Mouse (Mus musculus): ENCODE data around the gene Sp1.

The Sp1 gene

GRCm38 (mm10) chr15:102405489-102406195 is at the start of gene Sp1:
Sp1 (plus strand) TSS chr15:102406143.
- peak; percentile 100 for DNase-seq

GRCm38 (mm10) chr15:102356501-102357325 is 49.2 kb upstream of the Sp1 start:
- DNase-seq: no peak

GRCm38 (mm10) chr15:102358126-102358525 is 47.8 kb upstream of the Sp1 start:
- no peak for DNase-seq

- DNase-seq: no peak
Observed at GRCm38 (mm10) chr15:102358834-102359233, 47.1 kb upstream of the Sp1 start.

GRCm38 (mm10) chr15:102362648-102363047 is 43.3 kb upstream of the Sp1 start:
- no peak for DNase-seq

- no peak for DNase-seq
Observed at GRCm38 (mm10) chr15:102364678-102365077, 41.3 kb upstream of the Sp1 start.

GRCm38 (mm10) chr15:102366238-102366637 is 39.7 kb upstream of the Sp1 start:
- DNase-seq: no peak

- DNase-seq: no peak
Observed at GRCm38 (mm10) chr15:102366733-102367344, 39.1 kb upstream of the Sp1 start, which contains the start of gene Sp7. Sp7 (minus strand) TSS chr15:102367182.

- no peak for DNase-seq
Observed at GRCm38 (mm10) chr15:102369972-102370371, 36.0 kb upstream of the Sp1 start.

GRCm38 (mm10) chr15:102370727-102371126 is 35.2 kb upstream of the Sp1 start:
- no peak for DNase-seq

GRCm38 (mm10) chr15:102376453-102377162 is 29.3 kb upstream of the Sp1 start:
- peak; percentile 52 to 60 for DNase-seq

GRCm38 (mm10) chr15:102377163-102377543 is 28.8 kb upstream of the Sp1 start:
- peak; percentile 85 to 89 for DNase-seq

- peak; percentile 67 to 69 for DNase-seq
Observed at GRCm38 (mm10) chr15:102377810-102378262, 28.1 kb upstream of the Sp1 start.

GRCm38 (mm10) chr15:102381575-102381974 is 24.4 kb upstream of the Sp1 start:
- peak; percentile 81 to 84 for DNase-seq

GRCm38 (mm10) chr15:102383671-102384070 is 22.3 kb upstream of the Sp1 start:
- DNase-seq: no peak

GRCm38 (mm10) chr15:102386640-102387039 is 19.3 kb upstream of the Sp1 start:
- DNase-seq: no peak

- no peak for DNase-seq
Observed at GRCm38 (mm10) chr15:102388942-102389341, 17.0 kb upstream of the Sp1 start.

- no peak for DNase-seq
Observed at GRCm38 (mm10) chr15:102392520-102392919, 13.4 kb upstream of the Sp1 start.

GRCm38 (mm10) chr15:102393584-102394014 is 12.3 kb upstream of the Sp1 start:
- DNase-seq: peak in 1 of 2 experiments; percentile 48

GRCm38 (mm10) chr15:102395061-102395460 is 10.9 kb upstream of the Sp1 start:
- DNase-seq: no peak

- no peak for DNase-seq
Observed at GRCm38 (mm10) chr15:102398629-102399028, 7.3 kb upstream of the Sp1 start.
